Mouse (Mus musculus): ENCODE results near the gene Rbm34.

DNA sequence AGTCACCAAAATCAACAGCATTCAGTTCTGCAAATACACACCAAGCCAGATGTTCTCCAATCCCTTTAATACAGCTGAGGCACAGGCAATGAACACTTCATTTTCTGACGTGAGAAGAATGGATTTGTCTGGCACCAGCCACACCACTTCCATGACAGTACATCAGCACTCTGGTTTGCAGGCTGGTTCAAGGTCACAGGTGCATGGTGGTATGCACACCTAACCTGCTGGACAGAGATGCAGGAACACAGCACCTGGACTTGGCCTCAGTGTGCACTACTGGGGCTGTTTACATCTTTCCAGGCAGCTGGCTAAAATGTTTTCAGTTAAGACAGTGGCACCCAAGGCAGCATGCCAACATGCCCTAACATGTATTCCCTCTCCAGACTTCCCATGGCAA, 38.2 kb downstream of the Rbm34 start:
- no peak for TF ChIP-seq GATA1 (IDR thresholded peaks at IDR 0.05; ENCODE audit: low read depth, low read length)
- TF ChIP-seq POLR2A (IDR thresholded peaks at IDR 0.05; ENCODE audit: control insufficient read depth in 1 of 2, insufficient read depth in 1 of 2, low read depth in 1 of 2, low read length in 2 of 2, poor library complexity in 1 of 2): no peak
- no peak for TF ChIP-seq UBTF (IDR thresholded peaks at IDR 0.05; ENCODE audit: borderline replicate concordance, insufficient read depth, low read depth, low read length)
- no peak for TF ChIP-seq ZC3H11A (IDR thresholded peaks at IDR 0.05; ENCODE audit: low read depth, low read length)
- no peak for TF ChIP-seq MEF2A (IDR thresholded peaks at IDR 0.05; ENCODE audit: extremely low read depth, insufficient replicate concordance, low read depth, low read length, poor library complexity, severe bottlenecking)
- no peak for TF ChIP-seq NELFE (IDR thresholded peaks at IDR 0.05; ENCODE audit: low read depth, low read length)
- no peak for TF ChIP-seq TAL1 (IDR thresholded peaks at IDR 0.05; ENCODE audit: low read length)
- TF ChIP-seq GABPA (IDR thresholded peaks at IDR 0.05; ENCODE audit: low read depth, low read length): no peak
- TF ChIP-seq NRF1 (IDR thresholded peaks at IDR 0.05; ENCODE audit: insufficient read depth, low read depth, low read length, poor library complexity, severe bottlenecking): no peak
- TF ChIP-seq ZNF384 (IDR thresholded peaks at IDR 0.05; ENCODE audit: low read depth, low read length): no peak
- no peak for TF ChIP-seq RCOR1 (IDR thresholded peaks at IDR 0.05; ENCODE audit: low read depth, low read length)
- no peak for TF ChIP-seq EP300 (IDR thresholded peaks at IDR 0.05; ENCODE audit: low read depth in 1 of 2, low read length in 2 of 2)
- TF ChIP-seq MAZ (IDR thresholded peaks at IDR 0.05; ENCODE audit: low read depth, low read length): no peak
- TF ChIP-seq CTCF (IDR thresholded peaks at IDR 0.05 in 2 of 3, conservative IDR thresholded peaks at IDR 0.05 in 1 of 3; ENCODE audit: control insufficient read depth in 1 of 3, insufficient read depth in 1 of 3, low read depth in 2 of 3, low read length in 3 of 3, poor library complexity in 1 of 3, severe bottlenecking in 1 of 3): no peak
